Mouse (Mus musculus): ENCODE data around the gene Unc119b. TPM values are rescaled to one million over a fixed set of nuclear protein-coding genes. Genes with fewer than 3 reads are reported as not detected.

Gene Unc119b
- polyA plus RNA-seq, 1 experiment from 2014 or later: 21.8 TPM

Other genes with a start within 250 kb of the Unc119b start
- 15.7 and 17.3 TPM in 2 replicates for gene Oasl2, start 238.0 kb downstream of the Unc119b start, polyA plus RNA-seq (2015; fragmentation: Nextera tagmentation; extraction: Ambion mirVana)
- 0.92 and 1.8 TPM in 2 replicates for gene Oasl1, start 211.7 kb downstream of the Unc119b start, polyA plus RNA-seq (2015; fragmentation: Nextera tagmentation; extraction: Ambion mirVana)
- gene 2210016L21Rik, start 192.8 kb downstream of the Unc119b start, polyA plus RNA-seq (2015; fragmentation: Nextera tagmentation; extraction: Ambion mirVana): 41.0 and 41.4 TPM in 2 replicates
- gene Hnf1a, start 163.9 kb downstream of the Unc119b start, polyA plus RNA-seq (2015; fragmentation: Nextera tagmentation; extraction: Ambion mirVana): not detected in 2 replicates
- 16.6 and 22.8 TPM in 2 replicates for gene Sppl3, start 123.8 kb downstream of the Unc119b start, polyA plus RNA-seq (2015; fragmentation: Nextera tagmentation; extraction: Ambion mirVana)
- gene Gm10401, start 36.7 kb downstream of the Unc119b start, polyA plus RNA-seq (2015; fragmentation: Nextera tagmentation; extraction: Ambion mirVana): 32.4 and 32.5 TPM in 2 replicates
- gene Acads, start 15.6 kb downstream of the Unc119b start, polyA plus RNA-seq (2015; fragmentation: Nextera tagmentation; extraction: Ambion mirVana): 43.6 and 43.9 TPM in 2 replicates
- 15.0 and 17.5 TPM in 2 replicates for gene Mlec, start 23.2 kb upstream of the Unc119b start, polyA plus RNA-seq (2015; fragmentation: Nextera tagmentation; extraction: Ambion mirVana)
- 0.90 and 1.1 TPM in 2 replicates for gene Cabp1, start 59.4 kb upstream of the Unc119b start, polyA plus RNA-seq (2015; fragmentation: Nextera tagmentation; extraction: Ambion mirVana)
- gene Pop5, start 100.9 kb upstream of the Unc119b start, polyA plus RNA-seq (2015; fragmentation: Nextera tagmentation; extraction: Ambion mirVana): 77.6 and 78.8 TPM in 2 replicates
- 98.5 and 104 TPM in 2 replicates for gene Rnf10, start 137.9 kb upstream of the Unc119b start, polyA plus RNA-seq (2015; fragmentation: Nextera tagmentation; extraction: Ambion mirVana)
- 18.9 and 19.4 TPM in 2 replicates for gene Coq5, start 144.7 kb upstream of the Unc119b start, polyA plus RNA-seq (2015; fragmentation: Nextera tagmentation; extraction: Ambion mirVana)
- 1,317 and 1,524 TPM in 2 replicates for gene Dynll1, start 166.0 kb upstream of the Unc119b start, polyA plus RNA-seq (2015; fragmentation: Nextera tagmentation; extraction: Ambion mirVana)
- gene Srsf9, start 192.2 kb upstream of the Unc119b start, polyA plus RNA-seq (2015; fragmentation: Nextera tagmentation; extraction: Ambion mirVana): 140 and 152 TPM in 2 replicates
- gene Gatc, start 206.2 kb upstream of the Unc119b start, polyA plus RNA-seq (2015; fragmentation: Nextera tagmentation; extraction: Ambion mirVana): 10.1 and 10.4 TPM in 2 replicates
- gene Triap1, start 206.2 kb upstream of the Unc119b start, polyA plus RNA-seq (2015; fragmentation: Nextera tagmentation; extraction: Ambion mirVana): 51.1 and 54.9 TPM in 2 replicates
- gene Cox6a1, start 214.0 kb upstream of the Unc119b start, polyA plus RNA-seq (2015; fragmentation: Nextera tagmentation; extraction: Ambion mirVana): 819 and 1,023 TPM in 2 replicates